Mouse (Mus musculus) liver, embryonic 16.5 days (tissue): ENCODE data around the gene Fmnl2. TPM values are rescaled to one million over a fixed set of nuclear protein-coding genes. Genes with fewer than 3 reads are reported as not detected.

Source experiments
- ATAC-seq: fragments of 200-750 bp; cut with Nextera tagmentation; 2 replicates; pipeline ENCODE4 v1.8.0; 2017; ENCODE audit warnings: low read depth, mild to moderate bottlenecking, moderate number of reproducible peaks, moderate library complexity
- H3K27ac ChIP-seq: fragments of 300-500 bp; sonication (generic); 2 replicates; pipeline ENCODE4 v1.5.1; 2014; ENCODE audit warnings: mild to moderate bottlenecking, low read length
- H3K27me3 ChIP-seq: fragments of 300-500 bp; sonication (generic); 2 replicates; pipeline ENCODE4 v1.6.1; 2014; ENCODE audit warnings: low read depth, low read length, mixed read lengths; ENCODE audit not compliant: control insufficient read depth, insufficient read depth
- H3K36me3 ChIP-seq: fragments of 300-500 bp; sonication (generic); 2 replicates; pipeline ENCODE4 v1.6.1; 2014; ENCODE audit warnings: mild to moderate bottlenecking; ENCODE audit not compliant: control insufficient read depth, insufficient read depth
- H3K4me1 ChIP-seq: fragments of 300-500 bp; sonication (generic); 2 replicates; pipeline ENCODE4 v1.6.1; 2014; ENCODE audit warnings: low read depth, low read length, mixed read lengths; ENCODE audit not compliant: control insufficient read depth
- H3K4me2 ChIP-seq: fragments of 300-500 bp; sonication (generic); 2 replicates; pipeline ENCODE4 v1.6.1; 2014; ENCODE audit warnings: low read depth, low read length, mixed read lengths
- H3K4me3 ChIP-seq: fragments of 300-500 bp; sonication (generic); 2 replicates; pipeline ENCODE4 v1.5.1; 2014; ENCODE audit warnings: low read depth, mild to moderate bottlenecking, low read length
- H3K9ac ChIP-seq: fragments of 300-500 bp; sonication (generic); 2 replicates; pipeline ENCODE4 v1.6.1; 2014; ENCODE audit warnings: low read depth, low read length
- H3K9me3 ChIP-seq: fragments of 300-500 bp; sonication (generic); replicated peaks from 2 replicates; pipeline ENCODE4 v1.6.1; 2016; ENCODE audit warnings: low read length; ENCODE audit not compliant: control insufficient read depth
- WGBS: fragments of 180-500 bp; shearing (Covaris S2); extraction: QIAGEN DNeasy Blood & Tissue Kit; methylation state at CpG from one replicate; pipeline ENCODE4 v1.1.7; 2014; ENCODE audit not compliant: insufficient replicate concordance; 5-methylcytosine and 5-hydroxymethylcytosine counted together
- polyA plus RNA-seq: library from polyadenylated mRNA; unstranded; fragments of >200 nt; fragmentation: Nextera tagmentation; extraction: Ambion mirVana; gene quantifications from 2 replicates; pipeline ENCODE4 v1.2.1, GENCODE M21; 2015

The Fmnl2 gene
- polyA plus RNA-seq, 1 experiment from 2014 or later: 0.53 TPM

DNA sequence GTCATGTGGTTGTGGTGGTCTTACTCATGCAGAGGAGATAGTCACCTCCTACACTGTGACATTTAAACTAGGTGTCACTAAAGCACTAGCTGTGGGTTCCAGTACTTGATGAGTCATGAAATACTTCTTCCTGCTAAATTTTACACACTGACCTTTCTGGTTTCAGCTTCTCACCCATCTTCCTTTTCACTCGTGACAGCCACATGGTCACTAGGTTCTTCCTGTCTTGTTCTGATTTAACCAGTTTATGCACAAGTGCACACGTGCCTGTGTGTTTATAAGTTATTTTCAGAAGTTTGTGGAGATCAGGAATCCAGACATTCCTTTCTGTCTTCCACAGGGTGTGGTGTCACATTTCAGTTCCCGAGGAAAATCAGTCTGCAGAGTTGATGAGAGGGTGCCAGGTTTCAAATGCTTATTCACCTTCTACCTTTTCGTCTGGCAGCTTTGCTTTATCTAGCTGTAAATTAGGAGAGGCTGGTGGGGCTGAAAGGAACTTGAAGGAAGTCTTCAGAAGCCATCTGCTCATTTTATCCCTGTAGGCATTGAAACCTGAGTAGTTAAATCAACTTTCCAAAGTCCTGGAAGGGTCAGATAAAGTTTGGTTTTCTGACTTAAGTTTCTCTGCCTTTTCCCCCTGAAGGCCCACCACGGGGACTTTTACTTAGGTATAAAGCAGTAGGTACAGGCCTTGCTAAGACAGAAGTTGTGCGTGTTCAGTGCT, 80.9 kb downstream of the Fmnl2 start:
- H3K9ac ChIP-seq: no peak overlapping the region
- WGBS: 22% methylated on average over 6 of the region's 6 CpGs
- ATAC-seq: no peak

DNA sequence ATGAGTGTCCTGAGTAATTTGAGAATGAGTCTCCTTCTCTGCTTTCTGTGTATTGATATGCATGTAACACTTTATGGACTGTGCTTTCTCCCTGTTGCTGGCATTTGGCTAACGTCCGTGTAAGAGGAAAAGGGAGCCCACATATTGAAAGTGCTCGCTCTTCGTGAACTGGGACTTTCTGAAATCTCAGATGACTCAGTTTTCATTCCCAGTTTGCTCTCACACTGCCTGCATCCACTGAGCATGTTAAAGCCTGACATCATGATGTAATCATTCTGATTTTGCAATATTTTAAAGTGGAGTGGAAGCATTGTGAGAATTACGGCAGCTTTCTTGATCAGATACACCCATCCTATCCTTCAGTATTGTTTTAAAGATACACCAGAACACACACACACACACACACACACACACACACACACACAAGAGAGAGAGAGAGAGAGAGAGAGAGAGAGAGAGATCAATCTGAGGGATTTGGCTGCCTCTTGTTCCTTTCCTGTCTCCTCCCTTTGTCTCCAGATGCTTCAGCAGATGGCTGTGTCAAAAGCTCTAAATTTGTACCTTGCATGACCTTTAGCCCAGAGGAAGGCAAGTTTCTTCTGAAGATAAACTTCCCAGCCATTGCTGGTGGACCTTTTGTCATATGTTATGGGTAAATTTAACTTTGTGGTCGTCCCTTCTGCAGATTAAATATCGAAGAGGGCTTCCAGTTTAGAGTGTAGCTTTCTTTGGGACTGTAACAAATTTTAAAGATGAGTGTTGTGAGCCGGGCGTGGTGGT, 86.2 kb downstream of the Fmnl2 start:
- Histone ChIP-seq H3K4me3 (no peak overlapping the region), H3K4me2 (no peak overlapping the region), H3K36me3 (no peaks in the 10 kb centered on the region), H3K27me3 (no peaks in the 10 kb centered on the region), H3K9ac (no peak overlapping the region), H3K27ac (no peak overlapping the region), H3K4me1 (no peaks in the 10 kb centered on the region), H3K9me3 (no peaks in the 10 kb centered on the region)
- no peak for ATAC-seq
- 41% methylated on average over 9 of the region's 9 CpGs for WGBS

More for the DNA sequence above, 80.9 kb downstream of the Fmnl2 start:
- no peak overlapping the region for H3K4me3 ChIP-seq
- H3K4me1 ChIP-seq: no peaks in the 10 kb centered on the region
- H3K27ac ChIP-seq: no peak overlapping the region
- H3K27me3 ChIP-seq: no peaks in the 10 kb centered on the region
- no peak overlapping the region for H3K4me2 ChIP-seq
- H3K36me3 ChIP-seq: no peaks in the 10 kb centered on the region
- H3K9me3 ChIP-seq: no peaks in the 10 kb centered on the region

DNA sequence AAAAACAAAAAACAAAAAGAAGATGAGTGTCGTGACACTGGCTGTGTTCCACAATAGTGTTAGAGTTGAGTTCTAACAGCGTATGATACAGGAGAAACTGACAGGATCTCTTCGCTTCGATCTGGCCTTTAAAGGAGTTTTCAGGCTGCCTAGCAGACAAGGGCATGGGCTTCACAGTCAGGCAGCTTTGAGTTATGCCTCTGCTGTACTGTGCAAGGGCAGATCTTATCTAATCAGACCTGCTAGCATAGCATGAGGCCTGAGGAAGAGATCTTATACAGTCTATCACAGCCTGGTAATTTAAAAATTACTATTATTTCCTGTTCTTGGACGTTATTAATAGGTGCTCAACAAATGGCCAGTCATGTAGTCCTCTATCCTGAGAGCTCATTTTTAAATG, 86.9 kb downstream of the Fmnl2 start:
- no peaks in the 10 kb centered on the region for H3K9me3 ChIP-seq
- H3K36me3 ChIP-seq: no peaks in the 10 kb centered on the region
- H3K4me2 ChIP-seq: no peak overlapping the region
- no peak overlapping the region for H3K9ac ChIP-seq
- H3K27me3 ChIP-seq: no peaks in the 10 kb centered on the region
- no peak for ATAC-seq
- H3K4me3 ChIP-seq: no peak overlapping the region
- no peaks in the 10 kb centered on the region for H3K4me1 ChIP-seq
- H3K27ac ChIP-seq: no peak overlapping the region
- 64% methylated on average over 5 of the region's 5 CpGs for WGBS

DNA sequence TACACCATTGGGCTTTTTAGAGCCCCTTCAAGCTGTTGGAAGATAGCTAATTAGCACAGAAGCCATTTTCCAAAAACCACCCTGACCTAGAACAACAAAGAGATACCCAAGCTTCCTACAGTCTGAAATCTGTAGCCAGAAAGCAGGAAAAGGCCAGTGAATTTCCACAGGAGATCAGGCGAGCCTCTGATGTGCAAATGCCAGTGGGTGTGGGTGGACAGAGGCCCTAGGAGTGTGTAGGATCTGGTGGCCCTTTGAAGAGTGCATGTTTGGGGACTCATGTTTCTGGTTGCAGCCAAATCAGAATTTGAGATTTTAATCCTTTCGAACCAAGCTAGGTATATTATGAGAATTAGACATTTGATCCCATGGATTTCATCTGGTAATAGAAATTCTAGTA, 88.4 kb downstream of the Fmnl2 start:
- no peak overlapping the region for H3K9ac ChIP-seq
- no peaks in the 10 kb centered on the region for H3K36me3 ChIP-seq
- no peak for ATAC-seq
- no peak overlapping the region for H3K27ac ChIP-seq
- H3K4me3 ChIP-seq: no peak overlapping the region
- H3K9me3 ChIP-seq: no peaks in the 10 kb centered on the region
- no peaks in the 10 kb centered on the region for H3K4me1 ChIP-seq
- WGBS: 54% methylated on average over 2 of the region's 2 CpGs
- no peak overlapping the region for H3K4me2 ChIP-seq
- no peaks in the 10 kb centered on the region for H3K27me3 ChIP-seq

GRCm38 (mm10) chr2:52946524-52947186, 89.0 kb downstream of the Fmnl2 start:
- H3K36me3 ChIP-seq: no peaks in the 10 kb centered on the region
- H3K27ac ChIP-seq: no peak overlapping the region
- H3K4me1 ChIP-seq: no peaks in the 10 kb centered on the region
- ATAC-seq: no peak
- H3K9me3 ChIP-seq: no peaks in the 10 kb centered on the region
- H3K9ac ChIP-seq: no peak overlapping the region
- no peak overlapping the region for H3K4me2 ChIP-seq
- H3K4me3 ChIP-seq: no peak overlapping the region
- 69% methylated on average over 11 of the region's 11 CpGs for WGBS
- H3K27me3 ChIP-seq: no peaks in the 10 kb centered on the region

DNA sequence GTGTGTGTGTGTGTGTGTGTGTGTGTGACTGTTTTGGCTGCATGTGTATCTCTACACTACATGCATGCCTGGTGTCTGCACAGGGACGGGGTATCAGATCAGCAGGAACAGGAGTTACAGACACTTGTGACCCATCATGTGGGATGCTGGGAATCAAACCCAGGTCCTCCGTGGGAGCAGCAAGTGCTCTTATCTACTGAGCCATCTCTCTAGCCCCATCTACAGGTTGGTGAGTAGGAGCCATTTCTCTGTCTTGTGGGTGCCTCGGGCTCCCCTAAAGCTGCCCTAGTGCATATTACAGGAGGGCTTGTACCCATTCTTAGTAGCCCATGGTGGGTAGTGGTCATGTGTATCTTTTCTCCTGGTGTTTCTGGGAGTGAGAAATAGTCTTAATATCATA, 90.7 kb downstream of the Fmnl2 start:
- no peaks in the 10 kb centered on the region for H3K9me3 ChIP-seq
- no peak overlapping the region for H3K4me2 ChIP-seq
- ATAC-seq: no peak
- no peaks in the 10 kb centered on the region for H3K4me1 ChIP-seq
- H3K27me3 ChIP-seq: no peaks in the 10 kb centered on the region
- no peak overlapping the region for H3K4me3 ChIP-seq
- no peaks in the 10 kb centered on the region for H3K36me3 ChIP-seq
- no peak overlapping the region for H3K9ac ChIP-seq
- WGBS: 66% methylated on average over 3 of the region's 3 CpGs
- no peak overlapping the region for H3K27ac ChIP-seq

- no peaks in the 10 kb centered on the region for H3K36me3 ChIP-seq
- no peak overlapping the region for H3K9ac ChIP-seq
- H3K9me3 ChIP-seq: no peaks in the 10 kb centered on the region
- no peaks in the 10 kb centered on the region for H3K27me3 ChIP-seq
- 66% methylated on average over 4 of the region's 4 CpGs for WGBS
- H3K4me1 ChIP-seq: no peaks in the 10 kb centered on the region
- no peak overlapping the region for H3K4me2 ChIP-seq
- H3K27ac ChIP-seq: no peak overlapping the region
- no peak overlapping the region for H3K4me3 ChIP-seq
- no peak for ATAC-seq
Observed at GRCm38 (mm10) chr2:52949556-52949955, 91.9 kb downstream of the Fmnl2 start.

DNA sequence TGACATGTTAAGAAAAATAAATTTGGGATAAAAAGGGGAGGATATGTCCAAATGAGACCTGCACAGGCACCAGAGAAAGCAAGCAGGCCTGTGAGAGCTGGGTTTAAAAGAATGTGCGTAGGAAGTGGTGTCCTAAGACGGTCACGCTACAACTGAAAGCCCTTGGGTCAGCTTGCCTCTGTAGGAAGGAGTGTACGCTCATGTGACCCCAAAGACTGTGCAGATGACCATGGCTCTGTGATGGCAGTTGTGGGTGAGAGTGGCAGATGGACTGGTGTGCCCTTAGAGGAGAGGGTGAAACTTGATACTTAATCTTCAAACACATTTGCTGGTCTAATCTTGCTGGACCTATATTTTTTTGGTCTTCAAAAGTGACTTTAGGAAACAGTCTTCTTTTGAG, 92.6 kb downstream of the Fmnl2 start:
- Histone ChIP-seq H3K36me3 (no peaks in the 10 kb centered on the region), H3K27ac (no peak overlapping the region), H3K9me3 (no peaks in the 10 kb centered on the region), H3K4me1 (no peaks in the 10 kb centered on the region), H3K4me2 (no peak overlapping the region), H3K4me3 (no peak overlapping the region), H3K27me3 (no peaks in the 10 kb centered on the region), H3K9ac (no peak overlapping the region)
- ATAC-seq: no peak
- 79% methylated on average over 4 of the region's 4 CpGs for WGBS

- Histone ChIP-seq H3K4me1 (no peaks in the 10 kb centered on the region), H3K9ac (no peak overlapping the region), H3K4me3 (no peak overlapping the region), H3K36me3 (no peaks in the 10 kb centered on the region), H3K4me2 (no peak overlapping the region), H3K27me3 (no peaks in the 10 kb centered on the region), H3K9me3 (no peaks in the 10 kb centered on the region), H3K27ac (no peak overlapping the region)
- no peak for ATAC-seq
- WGBS: 23% methylated on average over 6 of the region's 6 CpGs
Observed at GRCm38 (mm10) chr2:52952202-52952730, 94.6 kb downstream of the Fmnl2 start.
